Mouse (Mus musculus) lung, embryonic 15.5 days (tissue): ENCODE data around the gene Acss3. TPM values are rescaled to one million over a fixed set of nuclear protein-coding genes. Genes with fewer than 3 reads are reported as not detected.
A peak's percentile ranks its signal among the peaks of the same experiment; 100 is the strongest.

Experiments
- ATAC-seq: fragments of 200-750 bp; cut with Nextera tagmentation; 2 replicates; pipeline ENCODE4 v1.8.0; 2017; ENCODE audit warnings: moderate number of reproducible peaks, borderline replicate concordance; ENCODE audit not compliant: low FRiP score, low TSS enrichment; ENCODE audit errors: extremely low read depth
- H3K27ac ChIP-seq: fragments of 300-500 bp; sonication (generic); 2 replicates; pipeline ENCODE4 v1.5.1; 2015; ENCODE audit warnings: moderate library complexity, mild to moderate bottlenecking, inconsistent platforms
- H3K27me3 ChIP-seq: fragments of 300-500 bp; sonication (generic); 2 replicates; pipeline ENCODE4 v1.6.1; 2015; ENCODE audit warnings: inconsistent platforms
- H3K36me3 ChIP-seq: fragments of 300-500 bp; sonication (generic); 2 replicates; pipeline ENCODE4 v1.6.1; 2015; ENCODE audit warnings: inconsistent platforms
- H3K4me1 ChIP-seq: fragments of 300-500 bp; sonication (generic); 2 replicates; pipeline ENCODE4 v1.6.1; 2015; ENCODE audit warnings: inconsistent platforms
- H3K4me2 ChIP-seq: fragments of 300-500 bp; sonication (generic); 2 replicates; pipeline ENCODE4 v1.6.1; 2015; ENCODE audit warnings: inconsistent platforms, mild to moderate bottlenecking, moderate library complexity
- H3K4me3 ChIP-seq: fragments of 300-500 bp; sonication (generic); 2 replicates; pipeline ENCODE4 v1.5.1; 2015; ENCODE audit warnings: mild to moderate bottlenecking, inconsistent platforms
- H3K9ac ChIP-seq: fragments of 300-500 bp; sonication (generic); 2 replicates; pipeline ENCODE4 v1.6.1; 2015; ENCODE audit warnings: inconsistent platforms
- H3K9me3 ChIP-seq: fragments of 300-500 bp; sonication (generic); 2 replicates; pipeline ENCODE4 v1.6.1; 2016; ENCODE audit warnings: inconsistent platforms
- WGBS: fragments of 180-500 bp; shearing (Covaris S2); methylation state at CpG from one replicate; pipeline ENCODE4 v1.1.7; 2015; 5-methylcytosine and 5-hydroxymethylcytosine counted together
- polyA plus RNA-seq: library from polyadenylated mRNA; unstranded; fragments of >200 nt; fragmentation: Nextera tagmentation; extraction: Ambion mirVana; gene quantifications from 2 replicates; pipeline ENCODE4 v1.2.1, GENCODE M21; 2015

The Acss3 gene
- polyA plus RNA-seq, 1 experiment from 2014 or later, result 9.8 TPM

GRCm38 (mm10) chr10:106989478-106989877 is 134.0 kb downstream of the Acss3 start:
- 49% methylated on average over 4 of the region's 4 CpGs for WGBS
- Histone ChIP-seq H3K4me1 (no peaks in the 10 kb centered on the region), H3K4me3 (no peak overlapping the region), H3K36me3 (no peaks in the 10 kb centered on the region), H3K27me3 (no peaks in the 10 kb centered on the region), H3K27ac (no peak overlapping the region), H3K9me3 (no peaks in the 10 kb centered on the region), H3K9ac (no peak overlapping the region), H3K4me2 (no peak overlapping the region)
- no peak for ATAC-seq

- Histone ChIP-seq H3K9ac (no peak overlapping the region), H3K27me3 (no peaks in the 10 kb centered on the region), H3K36me3 (no peaks in the 10 kb centered on the region), H3K4me3 (no peak overlapping the region), H3K27ac (no peak overlapping the region), H3K9me3 (no peaks in the 10 kb centered on the region), H3K4me1 (no peaks in the 10 kb centered on the region), H3K4me2 (no peak overlapping the region)
- ATAC-seq, result no peak
- 70% methylated on average over 13 of the region's 13 CpGs for WGBS
Observed at GRCm38 (mm10) chr10:106975193-106976141, 148.0 kb downstream of the Acss3 start.

- no peaks in the 10 kb centered on the region for H3K4me1 ChIP-seq
- H3K27me3 ChIP-seq, result no peaks in the 10 kb centered on the region
- WGBS, result 82% methylated on average over 3 of the region's 3 CpGs
- H3K4me2 ChIP-seq, result no peak overlapping the region
- H3K36me3 ChIP-seq, result no peaks in the 10 kb centered on the region
- no peaks in the 10 kb centered on the region for H3K9me3 ChIP-seq
- H3K27ac ChIP-seq, result no peak overlapping the region
- H3K9ac ChIP-seq, result no peak overlapping the region
- no peak overlapping the region for H3K4me3 ChIP-seq
- ATAC-seq, result no peak
Observed at GRCm38 (mm10) chr10:106959026-106959425, 164.4 kb downstream of the Acss3 start.

- Histone ChIP-seq H3K9me3 (no peaks in the 10 kb centered on the region), H3K4me2 (no peak overlapping the region), H3K9ac (no peak overlapping the region), H3K27ac (no peak overlapping the region), H3K4me3 (no peak overlapping the region), H3K36me3 (no peaks in the 10 kb centered on the region), H3K27me3 (no peaks in the 10 kb centered on the region), H3K4me1 (no peaks in the 10 kb centered on the region)
- no peak for ATAC-seq
- 77% methylated on average over 5 of the region's 5 CpGs for WGBS
Observed at GRCm38 (mm10) chr10:106941380-106941779, 182.1 kb downstream of the Acss3 start.

GRCm38 (mm10) chr10:106939441-106939840 is 184.0 kb downstream of the Acss3 start:
- Histone ChIP-seq H3K4me1 (no peaks in the 10 kb centered on the region), H3K4me2 (no peak overlapping the region), H3K9me3 (no peaks in the 10 kb centered on the region), H3K36me3 (no peaks in the 10 kb centered on the region), H3K27me3 (no peaks in the 10 kb centered on the region), H3K4me3 (no peak overlapping the region), H3K27ac (no peak overlapping the region), H3K9ac (no peak overlapping the region)
- 36% methylated on average over 1 of the region's 1 CpGs for WGBS
- ATAC-seq, result no peak

GRCm38 (mm10) chr10:106938851-106939250 is 184.6 kb downstream of the Acss3 start:
- Histone ChIP-seq H3K27ac (no peak overlapping the region), H3K4me3 (no peak overlapping the region), H3K4me1 (no peaks in the 10 kb centered on the region), H3K36me3 (no peaks in the 10 kb centered on the region), H3K4me2 (no peak overlapping the region), H3K9me3 (no peaks in the 10 kb centered on the region), H3K27me3 (no peaks in the 10 kb centered on the region), H3K9ac (no peak overlapping the region)
- no peak for ATAC-seq
- WGBS, result 85% methylated on average over 3 of the region's 3 CpGs

GRCm38 (mm10) chr10:106936996-106937395 is 186.5 kb downstream of the Acss3 start:
- 71% methylated on average over 7 of the region's 7 CpGs for WGBS
- no peak overlapping the region for H3K9ac ChIP-seq
- H3K4me3 ChIP-seq, result no peak overlapping the region
- H3K9me3 ChIP-seq, result no peaks in the 10 kb centered on the region
- no peak overlapping the region for H3K4me2 ChIP-seq
- no peak overlapping the region for H3K27ac ChIP-seq
- H3K36me3 ChIP-seq, result no peaks in the 10 kb centered on the region
- no peak for ATAC-seq
- no peaks in the 10 kb centered on the region for H3K4me1 ChIP-seq
- no peaks in the 10 kb centered on the region for H3K27me3 ChIP-seq

- Histone ChIP-seq H3K27ac (no peak overlapping the region), H3K27me3 (no peaks in the 10 kb centered on the region), H3K4me2 (peak overlapping the region; percentile 65), H3K4me3 (peak overlapping the region; percentile 40), H3K9ac (peak overlapping the region; percentile 34), H3K9me3 (no peaks in the 10 kb centered on the region), H3K36me3 (no peaks in the 10 kb centered on the region), H3K4me1 (no peaks in the 10 kb centered on the region)
- WGBS, result 17% methylated on average over 13 of the region's 13 CpGs
- peak; percentile 64; the same call in 1 of the 2 replicates for ATAC-seq
Observed at GRCm38 (mm10) chr10:106932571-106933073, 190.8 kb downstream of the Acss3 start.

GRCm38 (mm10) chr10:106928576-106929332 is 194.7 kb downstream of the Acss3 start:
- WGBS, result 75% methylated on average over 9 of the region's 9 CpGs

GRCm38 (mm10) chr10:106924798-106925197 is 198.7 kb downstream of the Acss3 start:
- no peaks in the 10 kb centered on the region for H3K36me3 ChIP-seq
- no peaks in the 10 kb centered on the region for H3K9me3 ChIP-seq
- no peak for ATAC-seq
- no peak overlapping the region for H3K9ac ChIP-seq
- H3K27me3 ChIP-seq, result no peaks in the 10 kb centered on the region
- H3K4me3 ChIP-seq, result no peak overlapping the region
- H3K4me1 ChIP-seq, result no peaks in the 10 kb centered on the region
- WGBS, result 70% methylated on average over 3 of the region's 3 CpGs
- no peak overlapping the region for H3K27ac ChIP-seq
- H3K4me2 ChIP-seq, result no peak overlapping the region

More at GRCm38 (mm10) chr10:106928576-106929332, 194.7 kb downstream of the Acss3 start:
- H3K27ac ChIP-seq, result no peak overlapping the region
- no peak overlapping the region for H3K4me3 ChIP-seq
- no peaks in the 10 kb centered on the region for H3K4me1 ChIP-seq
- no peak overlapping the region for H3K4me2 ChIP-seq
- H3K9me3 ChIP-seq, result no peaks in the 10 kb centered on the region
- no peak overlapping the region for H3K9ac ChIP-seq
- no peaks in the 10 kb centered on the region for H3K27me3 ChIP-seq
- ATAC-seq, result no peak
- no peaks in the 10 kb centered on the region for H3K36me3 ChIP-seq

GRCm38 (mm10) chr10:106924334-106924733 is 199.1 kb downstream of the Acss3 start:
- no peak for ATAC-seq
- no peak overlapping the region for H3K4me2 ChIP-seq
- H3K9ac ChIP-seq, result no peak overlapping the region
- H3K27ac ChIP-seq, result no peak overlapping the region
- H3K27me3 ChIP-seq, result no peaks in the 10 kb centered on the region
- no peaks in the 10 kb centered on the region for H3K36me3 ChIP-seq
- no peak overlapping the region for H3K4me3 ChIP-seq
- no peaks in the 10 kb centered on the region for H3K9me3 ChIP-seq
- no peaks in the 10 kb centered on the region for H3K4me1 ChIP-seq
- 86% methylated on average over 5 of the region's 5 CpGs for WGBS

- no peak for ATAC-seq
- peaks cover 4% of the 10 kb centered on the region; the same call in 1 of the 2 replicates for H3K4me1 ChIP-seq
- no peak overlapping the region for H3K4me2 ChIP-seq
- no peaks in the 10 kb centered on the region for H3K36me3 ChIP-seq
- no peaks in the 10 kb centered on the region for H3K27me3 ChIP-seq
- H3K9ac ChIP-seq, result no peak overlapping the region
- no peaks in the 10 kb centered on the region for H3K9me3 ChIP-seq
- H3K4me3 ChIP-seq, result no peak overlapping the region
- no peak overlapping the region for H3K27ac ChIP-seq
Observed at GRCm38 (mm10) chr10:106914822-106915221, 208.6 kb downstream of the Acss3 start.
